Mouse (Mus musculus): ENCODE results near the gene Scamp4.
A peak's percentile ranks its signal among the peaks of the same experiment; 100 is the strongest.
"Not testable (repeated sequence)": the region's sequence is repeated elsewhere in the genome, so short reads cannot be mapped to it uniquely, and the experiment has no call there.

The Scamp4 gene

DNA sequence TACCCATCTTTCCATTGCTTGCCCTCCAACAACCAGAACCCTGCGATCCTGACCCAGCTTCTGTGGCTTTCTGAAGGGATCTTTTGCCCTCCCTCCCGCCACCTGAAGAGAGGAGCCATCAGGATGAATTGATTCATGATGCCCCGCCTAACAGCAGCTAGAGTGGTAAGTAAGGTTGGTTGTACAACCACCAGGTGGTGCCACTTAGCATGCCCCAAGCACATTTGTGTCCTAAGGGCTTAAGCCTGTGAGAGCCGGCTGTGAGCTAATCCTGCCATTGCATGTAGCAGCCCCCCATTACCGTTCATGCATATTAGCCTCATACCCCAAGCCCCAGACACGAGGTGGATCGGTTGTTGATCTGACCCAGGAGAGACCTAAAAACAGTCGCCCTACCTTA is 23.8 kb upstream of the Scamp4 start:
- peak; percentile 73 for DNase-seq

DNA sequence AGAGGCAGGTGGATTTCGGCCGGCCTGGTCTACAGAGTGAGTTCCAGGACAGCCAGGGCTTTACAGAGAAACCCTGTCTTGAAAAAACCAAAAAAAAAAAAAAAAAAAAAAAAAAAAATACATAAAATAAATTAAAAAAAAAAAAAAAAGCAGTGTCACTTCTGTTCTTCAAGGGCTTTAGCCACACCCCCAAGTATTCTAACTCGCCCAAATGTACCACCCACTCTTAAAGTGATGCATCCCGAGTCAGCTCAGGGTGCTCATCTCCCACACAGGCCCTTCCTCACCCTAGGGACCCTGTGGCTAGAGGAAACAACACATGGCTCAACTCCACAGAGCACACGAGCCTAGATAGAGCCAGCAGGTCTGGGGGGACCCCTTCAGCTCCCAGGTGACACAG is 19.6 kb upstream of the Scamp4 start:
- DNase-seq: no peak

DNA sequence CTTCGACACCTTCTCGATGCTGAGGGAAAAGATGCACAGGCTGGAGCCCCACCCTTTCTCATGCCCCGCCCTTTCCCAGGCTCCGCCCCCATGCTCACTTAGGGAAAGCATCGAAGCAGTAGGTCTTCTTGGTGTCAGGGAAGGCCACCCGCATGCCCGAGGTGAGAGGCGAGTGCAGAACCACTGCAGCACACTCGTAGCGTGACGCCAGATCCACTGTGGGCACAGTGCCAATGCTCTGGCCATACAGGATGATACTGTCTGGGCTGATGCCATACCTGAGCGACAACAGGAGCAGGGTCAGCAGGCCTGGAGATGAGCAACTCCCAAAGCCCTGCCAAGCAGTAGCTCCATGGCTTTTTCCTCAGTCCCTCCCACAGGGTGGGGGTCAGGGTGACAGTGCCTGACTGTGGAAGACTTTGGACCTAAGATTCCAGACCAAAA is 18.6 kb upstream of the Scamp4 start:
- DNase-seq: no peak

DNA sequence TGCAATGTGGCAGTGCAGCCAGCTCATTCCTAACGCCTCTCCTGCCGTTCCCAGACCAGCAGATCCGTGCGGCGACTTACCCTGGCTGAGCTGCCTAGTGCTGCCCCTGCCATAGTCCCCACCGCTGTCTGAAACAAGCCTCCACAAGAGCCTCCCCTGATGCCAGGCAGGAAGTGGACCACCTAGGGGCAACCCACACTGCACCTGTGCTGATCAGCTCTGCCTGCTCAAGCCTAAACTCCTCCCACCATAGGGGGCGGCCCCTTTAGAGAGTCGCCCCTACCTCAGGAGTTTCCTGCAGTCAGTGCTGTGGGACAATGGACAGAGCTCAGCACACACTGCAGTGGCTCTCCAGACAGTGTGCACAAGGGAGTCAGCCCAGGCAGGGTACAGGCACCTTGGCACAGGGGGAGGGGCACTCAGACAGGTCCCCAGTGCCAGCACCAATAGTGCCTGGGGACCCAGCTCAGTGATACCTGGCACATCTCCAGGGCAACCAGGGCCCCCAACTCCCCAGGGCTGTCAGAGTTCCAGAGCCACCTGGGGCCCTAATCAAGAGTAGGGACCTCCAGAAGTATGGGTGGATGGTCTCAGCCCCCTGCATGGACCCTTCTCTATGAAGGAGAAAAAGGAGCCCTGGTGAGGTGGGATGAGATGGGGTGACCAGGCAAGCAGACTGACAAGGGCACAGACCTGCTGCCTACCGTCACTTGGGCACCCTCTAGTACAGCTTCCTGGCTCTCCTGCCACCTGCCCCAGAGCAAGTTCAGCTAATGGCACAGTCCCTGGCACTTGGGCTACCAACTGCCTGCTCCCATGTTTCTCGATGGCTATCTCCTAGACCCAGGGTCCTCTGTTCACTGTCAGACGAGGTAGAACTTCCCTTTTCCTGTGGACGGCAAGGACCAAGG is 17.8 kb upstream of the Scamp4 start:
- DNase-seq: no peak

DNA sequence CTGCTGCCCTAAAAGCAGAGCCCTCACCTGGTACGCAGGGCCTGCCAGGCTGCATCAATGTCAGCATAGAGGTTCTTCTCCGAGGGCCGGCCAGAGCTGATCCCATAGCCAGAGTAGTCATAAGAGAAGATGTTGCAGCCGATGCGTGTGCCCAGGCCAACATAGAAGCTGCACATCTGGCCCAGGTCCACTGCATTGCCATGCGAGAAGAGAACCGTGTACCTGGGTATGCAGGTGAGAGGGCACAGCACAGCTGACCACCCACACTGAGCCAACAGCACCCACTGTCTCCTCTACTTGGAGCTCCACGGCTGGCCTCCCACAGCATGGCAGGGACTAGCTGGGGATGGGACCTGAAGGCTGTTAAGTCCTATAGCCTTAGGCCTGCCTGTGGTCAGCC is 17.1 kb upstream of the Scamp4 start:
- no peak for DNase-seq

DNA sequence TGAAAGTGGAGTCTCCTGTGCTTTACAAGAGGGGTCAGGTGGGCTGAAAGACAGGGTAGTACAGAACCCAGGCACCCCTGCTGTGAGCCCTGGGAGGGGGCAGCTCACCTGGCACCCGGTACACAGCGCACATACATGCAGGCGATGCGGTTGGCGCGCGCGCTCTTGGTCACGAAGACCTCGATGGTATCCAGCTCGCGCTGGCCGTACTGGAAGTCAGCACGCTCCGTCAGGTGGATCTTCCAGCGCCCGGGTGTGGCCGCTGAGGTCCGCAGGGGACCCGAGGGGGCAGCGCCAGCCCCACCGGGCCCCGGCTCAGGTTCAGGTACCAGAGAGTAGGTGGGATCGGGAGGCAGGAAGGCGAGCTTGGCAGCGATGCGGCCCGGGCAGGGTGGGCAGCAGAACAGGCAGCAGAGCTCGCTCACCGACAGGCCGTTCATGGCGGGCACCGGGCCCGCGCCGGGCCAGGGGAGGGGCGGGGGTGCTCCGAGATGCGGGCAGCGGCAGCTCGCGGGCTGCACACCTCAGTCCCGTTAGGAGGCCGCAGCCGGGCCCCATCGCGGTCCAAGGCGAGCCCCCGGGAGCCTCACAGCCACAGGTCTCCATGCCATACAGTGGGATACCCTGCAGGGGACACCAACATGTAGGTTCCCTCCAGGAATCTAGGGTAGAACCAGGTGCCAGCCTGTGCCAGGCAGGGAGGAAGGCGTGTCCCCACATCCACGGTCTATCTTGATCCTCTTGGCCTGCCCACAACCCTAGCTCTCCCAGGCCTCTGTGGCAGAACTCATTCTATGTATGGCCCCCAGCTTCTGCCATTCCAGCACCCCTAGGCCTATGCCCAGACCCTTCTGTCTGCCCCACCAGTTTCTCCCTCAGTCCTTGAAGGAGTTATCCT is 16.0 kb upstream of the Scamp4 start:
- DNase-seq: no peak

DNA sequence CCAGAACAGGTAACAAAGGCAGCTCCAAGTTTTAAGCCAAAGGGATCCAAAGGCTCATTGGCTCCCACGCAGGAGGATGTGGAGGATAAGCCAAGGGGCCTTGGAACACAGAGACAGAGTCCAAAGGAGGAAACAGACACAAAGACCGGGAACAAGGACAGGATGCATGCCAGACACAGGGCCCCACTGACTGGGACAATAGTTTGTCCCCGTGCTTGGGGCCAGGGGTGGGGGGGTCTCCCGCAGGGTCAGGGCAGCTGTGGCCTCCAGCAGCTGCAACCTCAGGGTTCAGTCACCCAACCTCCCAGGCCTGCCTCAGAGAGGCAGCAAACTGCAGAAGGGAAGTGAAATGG is 15.4 kb upstream of the Scamp4 start:
- no peak for DNase-seq

DNA sequence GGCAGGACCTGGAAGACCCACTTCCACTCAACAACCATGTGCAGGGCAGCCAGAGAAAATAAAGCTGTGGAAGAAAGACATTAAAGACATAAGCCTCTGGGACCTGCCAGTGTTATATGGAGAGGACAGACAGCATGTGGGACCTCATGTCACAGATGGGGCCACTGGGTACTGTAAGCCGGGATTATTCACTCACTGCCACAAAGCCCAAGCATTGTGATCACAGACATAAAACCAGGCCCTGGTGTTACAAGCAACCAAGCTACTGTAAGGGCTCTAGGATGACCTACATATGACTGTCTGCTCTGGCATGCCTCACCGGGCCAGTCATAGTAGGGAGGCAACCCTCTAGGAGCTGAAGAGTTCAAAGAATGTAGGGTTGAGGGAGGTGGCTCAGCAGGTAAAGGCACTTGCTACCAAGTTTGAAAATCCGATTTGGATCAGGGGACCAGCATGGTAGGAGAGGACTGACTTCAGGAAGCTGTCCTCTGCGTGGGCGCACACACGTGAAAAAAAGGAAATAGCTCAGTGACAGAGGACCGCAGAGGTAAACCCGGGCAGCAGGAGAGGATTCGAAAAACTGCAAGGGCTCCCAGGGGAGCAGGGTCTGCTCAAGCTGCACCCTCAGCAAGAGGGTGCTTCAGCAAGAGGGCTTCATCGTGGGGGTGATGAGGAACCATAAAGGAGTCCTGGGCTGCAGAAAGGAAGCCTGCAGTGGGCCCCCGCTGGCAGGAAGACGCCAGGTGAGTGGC is 13.4 kb upstream of the Scamp4 start:
- no peak for DNase-seq

DNA sequence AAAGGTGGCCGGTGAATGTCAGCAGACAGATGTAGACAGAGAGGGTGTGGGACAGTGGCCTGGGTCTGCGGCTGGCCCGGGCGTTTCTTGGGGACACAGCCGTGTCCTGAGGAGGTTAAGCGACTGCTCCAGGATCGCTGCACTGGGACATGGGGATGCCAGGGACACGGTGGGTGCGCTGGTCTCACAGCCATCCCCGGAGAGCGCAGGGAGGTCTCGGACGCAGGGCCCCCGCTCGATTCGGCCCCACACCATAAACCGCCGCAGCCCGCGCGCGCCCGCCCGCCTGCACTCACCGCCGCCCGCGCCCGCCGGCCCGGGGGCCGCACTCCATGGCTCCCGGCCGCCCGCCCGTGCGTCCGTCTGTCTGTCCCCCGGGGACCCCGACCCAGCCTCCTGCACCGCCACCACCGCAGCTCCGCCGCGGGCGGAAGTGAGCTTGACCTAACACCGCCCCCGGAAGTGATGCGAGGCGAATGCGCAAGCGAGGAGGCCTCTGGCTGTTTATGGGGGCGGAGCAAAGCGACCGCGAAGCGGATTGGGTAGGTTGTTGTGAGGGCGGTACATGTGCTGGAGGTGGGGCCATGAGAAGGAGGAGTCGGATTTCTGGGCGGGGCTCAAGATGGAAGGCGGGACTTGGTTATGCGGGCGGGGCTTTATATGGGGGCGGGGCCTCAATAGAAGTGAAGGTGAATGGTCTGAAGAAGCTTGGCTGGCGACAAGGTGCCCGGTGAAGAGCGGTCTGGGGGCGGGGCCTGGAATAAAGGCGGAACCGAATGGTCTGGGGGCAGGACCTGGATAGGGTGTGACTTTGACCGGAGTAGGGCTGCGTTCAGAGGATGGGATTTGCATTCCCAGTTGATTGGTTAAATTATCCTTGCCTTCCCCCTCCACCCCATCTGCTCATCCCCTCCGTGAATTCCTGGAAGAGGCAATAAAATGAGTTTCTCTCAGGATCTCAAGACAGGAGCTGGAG is 12.5 kb upstream of the Scamp4 start, which contains the start of gene Abhd17a:
Gene Abhd17a, minus strand, starts transcription at position 463 of the 976 bp plus-strand sequence.
- DNase-seq: peak; percentile 99

DNA sequence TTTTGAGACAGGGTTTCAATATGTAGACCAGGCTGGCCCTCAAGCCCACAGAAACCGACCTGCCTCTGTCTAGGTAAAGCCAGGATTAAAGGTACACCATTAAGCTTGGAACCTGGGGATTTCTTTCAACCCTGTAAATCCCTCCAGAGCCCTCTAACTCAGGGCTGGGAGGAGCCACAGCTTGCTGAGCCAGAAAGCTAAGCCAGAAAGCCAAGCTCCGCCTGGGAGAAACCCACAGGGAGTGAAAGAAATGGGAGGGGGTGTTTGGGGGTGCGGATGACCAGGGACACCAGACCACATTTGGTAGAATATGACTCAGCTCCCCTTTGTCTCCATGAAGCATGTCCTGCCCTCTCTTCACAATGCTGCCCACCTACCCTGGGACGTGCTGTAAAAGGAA is 6.4 kb upstream of the Scamp4 start:
- DNase-seq: no peak

DNA sequence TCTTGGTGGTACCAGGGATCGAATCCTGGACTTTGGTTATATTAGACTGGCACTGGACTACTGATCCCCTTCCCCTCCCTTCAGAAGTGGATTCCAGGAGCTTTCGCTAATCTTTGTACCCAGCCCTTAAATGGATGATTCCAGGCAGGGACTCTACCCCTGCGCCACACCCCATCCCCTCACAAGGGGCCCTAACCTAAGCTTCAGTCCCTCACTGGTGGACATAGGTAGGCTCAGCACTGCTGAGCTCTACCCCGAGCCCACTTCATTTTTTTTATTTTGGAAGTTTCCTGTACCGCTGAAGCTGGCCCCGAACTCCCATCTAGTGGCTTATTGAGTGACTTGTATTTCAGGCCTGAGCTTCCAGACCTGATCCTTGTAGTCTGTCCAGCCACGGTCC is 692 bp downstream of the Scamp4 start:
- DNase-seq: no peak

DNA sequence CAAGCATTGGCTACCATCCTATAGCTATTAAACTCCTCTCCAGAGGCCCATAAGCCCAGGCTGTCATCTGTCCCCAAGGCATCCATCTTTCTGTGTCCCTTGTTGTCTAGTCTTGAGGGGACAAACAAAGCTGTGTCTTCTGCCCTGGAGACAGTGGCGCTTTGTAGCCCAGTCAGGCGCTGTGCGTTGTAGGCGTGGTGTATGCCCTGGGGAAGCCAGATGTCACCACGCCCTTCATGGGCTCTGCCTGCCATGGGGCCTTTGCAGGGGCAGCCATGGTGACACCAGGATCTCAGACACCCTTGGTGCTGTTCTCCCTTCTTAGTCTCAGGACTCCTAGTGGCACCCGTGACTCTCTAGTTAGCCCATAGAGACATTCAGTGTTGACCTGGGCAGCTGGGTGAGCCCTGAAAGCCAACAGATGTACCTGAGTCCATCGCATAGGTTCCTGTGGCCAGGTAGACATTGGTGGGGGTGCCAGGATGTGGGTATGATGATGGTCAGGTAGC is 1.4 kb downstream of the Scamp4 start:
- no peak for DNase-seq

DNA sequence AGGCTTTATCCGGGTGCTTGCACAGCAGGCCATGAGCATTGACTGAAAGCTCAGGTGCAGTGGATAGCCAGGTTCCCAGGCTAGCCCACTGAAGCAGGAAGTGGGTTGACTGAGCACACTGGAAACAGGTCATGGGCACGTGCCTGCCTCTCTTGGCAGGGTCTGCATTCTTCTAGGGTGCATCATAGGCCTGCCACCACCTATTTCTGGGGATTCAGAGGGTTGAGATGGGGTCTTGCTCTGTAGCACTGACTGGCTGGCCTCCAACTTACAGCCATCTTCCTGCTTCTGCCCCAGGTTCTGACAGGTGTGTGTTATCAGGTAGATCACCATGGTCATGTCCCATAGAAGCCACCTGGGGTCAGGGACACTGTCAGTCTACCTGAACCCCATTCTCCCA is 2.3 kb downstream of the Scamp4 start:
- no peak for DNase-seq

DNA sequence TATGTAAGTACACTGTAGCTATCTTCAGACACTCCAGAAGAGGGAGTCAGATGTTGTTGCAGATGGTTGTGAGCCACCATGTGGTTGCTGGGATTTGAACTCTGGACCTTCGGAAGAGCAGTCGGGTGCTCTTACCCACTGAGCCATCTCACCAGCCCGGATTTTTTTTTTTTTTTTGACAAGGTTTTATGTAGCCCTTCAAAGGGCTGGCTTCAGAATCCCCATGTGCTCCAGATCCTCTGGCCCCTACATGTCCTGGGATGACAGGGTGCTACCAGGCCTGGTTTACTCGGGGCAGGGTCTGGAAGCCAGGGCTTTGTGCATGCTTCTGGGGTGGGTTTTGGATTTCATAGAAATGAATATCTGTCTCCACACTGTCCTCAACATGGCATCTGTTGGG is 3.0 kb downstream of the Scamp4 start, which contains the start of gene Gm49322:
Gene Gm49322, plus strand, starts transcription at position 301 of the 400 bp plus-strand sequence.
- not testable (repeated sequence) for DNase-seq

DNA sequence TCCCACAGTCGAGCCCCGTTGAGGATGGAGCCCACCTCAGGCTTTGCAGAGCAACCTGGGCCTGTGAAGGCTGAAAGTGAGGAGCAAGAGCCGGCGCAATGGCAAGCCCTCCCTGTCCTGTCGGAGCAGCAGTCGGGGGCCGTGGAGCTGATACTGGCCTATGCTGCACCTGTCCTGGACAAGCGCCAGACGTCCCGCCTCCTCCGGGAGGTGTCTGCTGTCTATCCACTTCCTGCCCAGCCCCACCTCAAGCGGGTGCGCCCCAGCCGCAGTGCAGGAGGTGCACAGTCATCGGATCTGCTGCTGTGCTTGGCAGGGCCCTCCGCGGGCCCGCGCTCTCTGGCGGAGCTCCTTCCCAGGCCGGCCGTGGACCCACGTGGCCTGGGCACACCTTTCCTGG is 3.6 kb downstream of the Scamp4 start:
- no peak for DNase-seq

DNA sequence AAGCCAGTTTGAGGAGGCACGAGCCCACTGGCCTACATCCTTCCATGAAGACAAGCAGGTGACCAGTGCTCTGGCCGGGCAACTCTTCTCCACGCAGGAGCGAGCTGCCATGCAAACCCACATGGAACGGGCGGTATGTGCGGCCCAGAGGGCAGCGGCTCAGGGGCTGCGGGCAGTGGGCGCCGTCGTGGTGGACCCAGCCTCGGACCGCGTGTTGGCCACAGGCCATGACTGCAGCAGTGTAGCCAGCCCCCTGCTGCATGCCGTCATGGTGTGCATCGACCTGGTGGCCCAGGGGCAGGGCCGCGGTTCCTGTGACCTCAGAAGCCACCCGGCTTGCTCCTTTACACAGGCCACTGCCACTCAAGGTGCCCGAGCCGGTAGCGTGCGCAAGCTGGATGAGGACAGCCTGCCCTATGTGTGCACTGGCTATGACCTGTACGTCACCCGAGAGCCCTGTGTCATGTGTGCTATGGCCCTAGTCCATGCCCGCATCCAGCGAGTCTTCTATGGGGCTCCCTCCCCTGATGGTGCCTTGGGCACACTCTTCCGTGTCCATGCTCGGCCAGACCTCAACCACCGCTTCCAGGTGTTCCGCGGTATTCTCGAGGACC is 4.2 kb downstream of the Scamp4 start:
- no peak for DNase-seq

DNA sequence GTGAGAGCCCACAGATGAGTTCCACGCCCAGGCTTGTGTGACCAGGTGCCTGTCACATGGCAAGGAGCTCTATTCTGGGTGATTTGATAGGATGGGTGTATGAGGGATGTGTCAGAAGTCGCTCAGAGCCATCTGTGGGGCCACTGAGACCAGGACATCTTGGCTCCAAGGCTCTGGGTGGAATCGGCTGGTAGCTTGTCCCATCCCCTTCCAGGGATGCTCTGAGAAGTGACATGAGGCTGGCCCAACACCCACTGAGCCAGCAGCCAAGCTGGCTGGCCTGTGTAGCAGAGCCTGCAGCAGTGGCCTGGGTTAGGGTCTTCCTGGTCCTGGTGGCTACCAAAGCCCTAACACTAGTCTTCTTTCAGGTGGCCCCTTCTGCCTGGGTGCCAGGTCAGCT is 5.8 kb downstream of the Scamp4 start:
- no peak for DNase-seq

DNA sequence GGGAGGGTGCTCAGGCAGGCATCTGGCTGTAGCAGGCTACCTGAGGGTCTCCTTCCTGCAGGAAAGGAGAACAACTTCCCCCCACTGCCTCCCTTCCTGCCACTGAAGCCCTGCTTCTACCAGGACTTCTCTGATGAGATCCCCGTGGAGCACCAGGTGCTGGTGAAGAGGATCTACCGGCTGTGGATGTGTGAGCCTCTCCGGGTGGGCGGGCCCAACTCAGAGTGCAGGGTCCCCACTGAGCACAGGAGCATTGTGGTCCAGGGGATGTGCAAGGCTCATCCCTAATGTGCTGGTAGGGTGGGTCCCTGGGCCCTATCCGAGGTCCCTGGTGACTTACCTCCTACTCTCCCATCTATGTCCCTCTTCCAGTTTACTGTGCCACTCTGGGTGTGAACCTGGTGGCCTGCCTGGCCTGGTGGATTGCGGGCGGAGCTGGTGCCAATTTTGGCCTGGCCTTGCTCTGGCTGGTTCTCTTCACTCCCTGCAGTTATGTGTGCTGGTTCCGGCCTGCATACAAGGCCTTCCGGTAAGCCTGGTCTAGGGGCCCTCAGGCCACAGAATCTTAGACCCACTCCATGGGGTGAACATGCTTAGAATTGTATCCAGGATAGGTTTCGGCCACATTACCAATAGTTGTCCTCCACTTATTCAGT is 6.7 kb downstream of the Scamp4 start:
- no peak for DNase-seq

DNA sequence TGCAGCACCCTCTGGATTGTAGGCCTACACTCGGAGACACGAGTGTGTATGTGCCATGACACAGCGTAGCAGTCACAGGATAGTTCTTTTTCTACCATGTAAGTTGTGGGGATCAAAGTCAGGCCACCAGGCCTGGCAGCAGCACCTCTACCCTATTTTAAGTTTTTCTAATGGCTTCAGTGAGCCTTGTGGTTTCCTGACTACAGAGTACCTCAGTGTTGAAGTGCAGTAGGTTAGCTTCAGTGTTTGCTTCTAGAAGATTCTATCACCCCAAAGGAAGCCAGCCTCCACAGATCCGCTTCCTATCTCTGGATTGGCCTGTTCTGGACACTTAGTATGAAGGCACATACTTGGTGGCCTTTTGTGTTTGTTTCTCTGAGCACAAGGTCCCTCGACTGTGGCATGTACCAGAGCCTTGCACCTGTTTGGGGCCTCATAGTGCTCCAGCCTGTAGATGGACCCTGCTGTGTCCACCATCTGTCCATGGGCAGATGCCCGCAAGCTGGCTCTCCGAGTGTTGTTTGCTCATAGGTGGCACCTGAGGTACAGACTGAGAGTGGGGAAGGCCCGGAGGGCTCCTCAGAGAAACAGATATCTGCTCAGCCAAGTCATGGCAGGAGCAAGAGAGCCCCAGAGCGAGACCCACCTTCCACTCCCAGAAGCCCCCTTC is 7.6 kb downstream of the Scamp4 start:
- no peak for DNase-seq

DNA sequence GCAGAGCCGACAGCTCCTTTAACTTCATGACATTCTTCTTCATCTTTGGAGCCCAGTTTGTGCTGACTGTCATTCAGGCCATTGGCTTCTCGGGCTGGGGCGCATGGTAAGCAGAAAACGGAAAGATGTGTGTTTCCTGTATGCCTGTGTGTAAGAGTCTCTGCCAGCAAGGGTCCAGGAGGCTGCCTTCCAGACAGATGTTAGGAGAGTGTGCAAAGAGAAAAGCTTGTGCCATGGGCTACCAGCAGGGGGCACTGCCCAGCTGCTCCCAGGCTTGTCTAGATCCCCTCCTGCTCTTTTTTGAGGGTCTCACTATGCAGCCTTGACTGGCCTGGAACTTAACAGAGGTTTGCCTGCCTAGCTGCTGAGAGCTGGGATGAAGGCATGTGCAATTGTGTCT is 8.4 kb downstream of the Scamp4 start:
- DNase-seq: peak; percentile 61

Measured in embryo, embryonic 11 days (tissue).